Mouse (Mus musculus) kidney, embryonic 15.5 days (tissue): ENCODE data around the gene Lingo1. TPM values are rescaled to one million over a fixed set of nuclear protein-coding genes. Genes with fewer than 3 reads are reported as not detected.
A peak's percentile ranks its signal among the peaks of the same experiment; 100 is the strongest.

Experiments
- ATAC-seq: fragments of 200-750 bp; cut with Nextera tagmentation; replicated peaks from 2 replicates; pipeline ENCODE4 v1.8.0; 2017; ENCODE audit warnings: moderate TSS enrichment; ENCODE audit not compliant: low FRiP score
- H3K27ac ChIP-seq: fragments of 300-500 bp; sonication (generic); 2 replicates; pipeline ENCODE4 v1.5.1; 2015; ENCODE audit warnings: mild to moderate bottlenecking, inconsistent platforms
- H3K27me3 ChIP-seq: fragments of 300-500 bp; sonication (generic); 2 replicates; pipeline ENCODE4 v1.6.1; 2015; ENCODE audit warnings: inconsistent platforms
- H3K36me3 ChIP-seq: fragments of 300-500 bp; sonication (generic); 2 replicates; pipeline ENCODE4 v1.6.1; 2015; ENCODE audit warnings: inconsistent platforms
- H3K4me1 ChIP-seq: fragments of 300-500 bp; sonication (generic); 2 replicates; pipeline ENCODE4 v1.6.1; 2015; ENCODE audit warnings: inconsistent platforms
- H3K4me2 ChIP-seq: fragments of 300-500 bp; sonication (generic); 2 replicates; pipeline ENCODE4 v1.6.1; 2015; ENCODE audit warnings: moderate library complexity, mild to moderate bottlenecking, inconsistent platforms
- H3K4me3 ChIP-seq: fragments of 300-500 bp; sonication (generic); replicated peaks from 2 replicates; pipeline ENCODE4 v1.5.1; 2015; ENCODE audit warnings: mild to moderate bottlenecking, inconsistent platforms
- H3K9ac ChIP-seq: fragments of 300-500 bp; sonication (generic); 2 replicates; pipeline ENCODE4 v1.6.1; 2015; ENCODE audit warnings: mild to moderate bottlenecking, inconsistent platforms
- H3K9me3 ChIP-seq: fragments of 300-500 bp; sonication (generic); replicated peaks from 2 replicates; pipeline ENCODE4 v1.6.1; 2016; ENCODE audit warnings: inconsistent platforms
- WGBS: fragments of 180-500 bp; shearing (Covaris S2); methylation state at CpG from one replicate; pipeline ENCODE4 v1.1.7; 2015; ENCODE audit warnings: mixed read lengths; 5-methylcytosine and 5-hydroxymethylcytosine counted together
- polyA plus RNA-seq: library from polyadenylated mRNA; unstranded; fragments of >200 nt; fragmentation: Nextera tagmentation; extraction: Ambion mirVana; gene quantifications from 2 replicates; pipeline ENCODE4 v1.2.1, GENCODE M21; 2015

The Lingo1 gene
- polyA plus RNA-seq: 3.2 and 4.5 TPM in 2 replicates

- Histone ChIP-seq H3K27ac (no peak within 1 kb of the TSS), H3K4me1 (peaks cover 27% of the 10 kb centered on the region), H3K4me3 (peak within 1 kb of the TSS; percentile 51), H3K36me3 (no peaks in the 10 kb centered on the region), H3K9me3 (no peaks in the 10 kb centered on the region), H3K9ac (peak within 1 kb of the TSS; percentile 27), H3K27me3 (peaks cover 70% of the 10 kb centered on the region), H3K4me2 (peak within 1 kb of the TSS; percentile 95)
- ATAC-seq: 0 out of 2 replicates have a peak, but pooled peaks have one; percentile 28
- under 1% methylated on average over 87 of the region's 88 CpGs for WGBS
Observed at GRCm38 (mm10) chr9:56795721-56796655, at the start of gene Lingo1. Gene Lingo1, minus strand, starts transcription at chr9:56796468.

DNA sequence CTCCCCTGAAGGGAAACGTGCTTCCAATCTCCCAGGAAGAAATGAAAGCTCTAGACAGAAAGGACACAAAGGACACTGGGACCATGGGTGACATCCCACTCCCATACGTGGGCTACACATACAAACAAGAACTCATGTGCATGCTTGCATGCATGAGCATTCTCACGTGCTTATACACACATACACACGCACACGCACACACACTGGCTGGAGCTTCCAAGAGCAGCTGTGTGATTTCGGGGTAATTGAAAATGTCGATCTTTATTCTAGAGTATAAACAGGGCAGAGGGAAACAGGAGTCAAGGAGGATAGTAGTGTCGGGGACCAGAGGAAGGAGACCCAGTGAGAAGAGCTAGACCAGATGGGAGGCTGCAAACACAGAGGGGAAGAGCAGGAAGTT lies 48.4 kb upstream of the Lingo1 start:
- no peaks in the 10 kb centered on the region for H3K9me3 ChIP-seq
- no peaks in the 10 kb centered on the region for H3K36me3 ChIP-seq
- no peak overlapping the region for H3K4me2 ChIP-seq
- no peak overlapping the region for H3K27ac ChIP-seq
- ATAC-seq: no peak
- H3K4me1 ChIP-seq: peaks cover 53% of the 10 kb centered on the region
- WGBS: 47% methylated on average over 8 of the region's 8 CpGs
- no peak overlapping the region for H3K4me3 ChIP-seq
- no peak overlapping the region for H3K9ac ChIP-seq
- H3K27me3 ChIP-seq: peaks cover 13% of the 10 kb centered on the region

DNA sequence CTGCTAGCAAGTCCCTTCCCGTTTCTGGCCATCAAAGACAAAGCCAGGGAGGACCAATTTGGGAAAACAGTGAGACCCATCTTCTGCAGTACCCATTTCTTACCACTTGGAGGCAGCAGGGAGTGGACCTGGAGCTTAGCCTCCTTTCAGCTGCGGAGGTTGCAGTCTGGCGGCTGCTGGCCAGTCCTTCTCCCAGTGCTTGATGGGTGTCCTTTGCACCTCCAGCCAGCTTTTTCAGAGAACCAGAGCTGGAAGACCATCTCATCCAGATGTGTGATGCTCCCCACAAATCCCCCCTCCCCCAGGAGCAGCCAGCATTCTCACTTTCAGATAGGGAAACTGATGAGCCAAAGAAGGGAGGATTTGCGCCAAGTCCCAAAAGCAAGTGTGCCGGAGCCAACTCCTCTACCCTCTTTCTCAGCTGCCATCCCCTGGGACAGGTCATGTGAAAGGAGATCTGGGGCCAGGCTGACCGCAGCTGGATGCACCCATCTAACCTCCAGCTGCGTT lies 47.5 kb upstream of the Lingo1 start:
- H3K27me3 ChIP-seq: peaks cover 15% of the 10 kb centered on the region
- no peaks in the 10 kb centered on the region for H3K9me3 ChIP-seq
- H3K4me3 ChIP-seq: no peak overlapping the region
- H3K27ac ChIP-seq: no peak overlapping the region
- ATAC-seq: 0 out of 2 replicates have a peak, but pooled peaks have one; percentile 31
- H3K36me3 ChIP-seq: no peaks in the 10 kb centered on the region
- WGBS: 22% methylated on average over 7 of the region's 7 CpGs
- H3K4me2 ChIP-seq: 0 out of 2 replicates have a peak overlapping the region, but pooled peaks have one; percentile 12
- no peak overlapping the region for H3K9ac ChIP-seq
- H3K4me1 ChIP-seq: peaks cover 54% of the 10 kb centered on the region

- peak; percentile 76 for ATAC-seq
- Histone ChIP-seq H3K9ac (no peak overlapping the region), H3K4me1 (peaks cover 54% of the 10 kb centered on the region), H3K9me3 (no peaks in the 10 kb centered on the region), H3K27me3 (peaks cover 16% of the 10 kb centered on the region), H3K4me3 (no peak overlapping the region), H3K36me3 (no peaks in the 10 kb centered on the region), H3K27ac (peak overlapping the region; percentile 73), H3K4me2 (0 out of 2 replicates have a peak overlapping the region, but pooled peaks have one; percentile 9)
- WGBS: 6% methylated on average over 3 of the region's 3 CpGs
Observed at GRCm38 (mm10) chr9:56842303-56842719, 46.0 kb upstream of the Lingo1 start.

DNA sequence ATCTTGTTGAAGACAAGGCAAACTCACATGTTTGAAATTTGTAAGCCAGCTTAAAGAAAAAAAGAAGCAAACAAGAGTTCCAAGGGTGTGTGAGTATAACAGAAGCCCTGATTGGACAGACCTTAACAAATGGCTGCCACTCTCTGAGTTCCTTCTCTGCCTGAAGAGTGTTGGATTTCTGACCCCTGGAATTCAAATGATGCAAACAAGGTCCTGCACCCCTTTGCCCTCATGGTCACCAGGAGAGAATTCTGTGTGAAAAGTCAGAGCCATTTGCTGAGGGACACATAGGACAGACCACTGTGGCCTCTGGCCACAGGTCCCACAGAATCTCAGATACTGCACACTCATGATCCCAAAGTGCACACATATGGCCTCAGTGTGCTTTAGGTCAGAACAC lies 45.6 kb upstream of the Lingo1 start:
- no peak overlapping the region for H3K9ac ChIP-seq
- peaks cover 17% of the 10 kb centered on the region for H3K27me3 ChIP-seq
- no peaks in the 10 kb centered on the region for H3K36me3 ChIP-seq
- ATAC-seq: no peak
- no peaks in the 10 kb centered on the region for H3K9me3 ChIP-seq
- H3K4me2 ChIP-seq: 0 out of 2 replicates have a peak overlapping the region, but pooled peaks have one; percentile 9
- no peak overlapping the region for H3K4me3 ChIP-seq
- peaks cover 54% of the 10 kb centered on the region for H3K4me1 ChIP-seq
- H3K27ac ChIP-seq: peak overlapping the region; percentile 73

DNA sequence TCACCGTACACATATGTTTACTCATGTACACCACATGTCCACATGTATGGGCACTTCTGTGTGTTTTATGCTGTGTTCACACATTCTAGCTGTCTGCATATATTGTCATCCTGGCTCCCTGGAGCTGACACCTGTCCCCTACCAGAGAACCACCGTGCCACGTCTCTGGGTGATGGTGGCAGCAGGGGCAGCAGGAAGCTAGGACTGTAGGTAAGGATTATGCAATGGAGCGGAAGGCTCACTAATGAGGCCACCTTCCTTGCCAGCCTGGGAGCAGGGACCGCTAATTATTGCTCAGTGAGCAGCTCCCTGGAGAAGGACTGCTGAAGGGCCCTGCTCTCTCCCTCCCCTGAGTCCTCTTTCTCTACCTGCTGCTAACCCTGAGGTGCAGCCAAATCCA lies 44.5 kb upstream of the Lingo1 start:
- no peak for ATAC-seq
- Histone ChIP-seq H3K36me3 (no peaks in the 10 kb centered on the region), H3K9ac (no peak overlapping the region), H3K4me1 (peaks cover 54% of the 10 kb centered on the region), H3K27me3 (peaks cover 17% of the 10 kb centered on the region), H3K4me2 (no peak overlapping the region), H3K27ac (no peak overlapping the region), H3K4me3 (no peak overlapping the region), H3K9me3 (no peaks in the 10 kb centered on the region)
- WGBS: 65% methylated on average over 5 of the region's 5 CpGs

DNA sequence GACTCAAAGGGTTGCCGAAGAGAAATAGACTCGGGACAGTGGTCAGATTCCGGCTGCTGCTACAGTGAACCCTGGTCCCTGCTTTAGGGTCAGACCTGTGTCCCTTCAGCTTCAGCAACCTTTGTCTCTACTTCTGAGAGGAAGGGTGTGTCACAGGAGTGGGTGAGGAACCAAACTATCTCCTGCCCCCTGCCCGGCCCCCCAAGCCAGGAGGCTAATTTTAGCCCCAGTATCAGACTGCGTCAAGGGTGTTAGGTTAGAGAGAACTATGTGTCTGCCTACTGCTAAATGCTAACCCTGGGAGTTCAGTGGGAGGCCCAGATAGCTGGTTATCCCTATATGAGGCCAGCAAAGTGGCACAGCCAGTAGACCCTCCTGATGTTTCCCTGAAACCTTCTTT lies 38.9 kb upstream of the Lingo1 start:
- H3K36me3 ChIP-seq: no peaks in the 10 kb centered on the region
- H3K9ac ChIP-seq: no peak overlapping the region
- no peak overlapping the region for H3K4me3 ChIP-seq
- H3K4me2 ChIP-seq: no peak overlapping the region
- peaks cover 19% of the 10 kb centered on the region for H3K4me1 ChIP-seq
- no peak overlapping the region for H3K27ac ChIP-seq
- no peak for ATAC-seq
- no peaks in the 10 kb centered on the region for H3K9me3 ChIP-seq
- WGBS: 66% methylated on average over 5 of the region's 5 CpGs
- peaks cover 11% of the 10 kb centered on the region for H3K27me3 ChIP-seq

- WGBS: 17% methylated on average over 6 of the region's 6 CpGs
- H3K4me3 ChIP-seq: no peak overlapping the region
Observed at GRCm38 (mm10) chr9:56832900-56833299, 36.6 kb upstream of the Lingo1 start.

GRCm38 (mm10) chr9:56831904-56832303 lies 35.6 kb upstream of the Lingo1 start:
- no peak overlapping the region for H3K4me3 ChIP-seq
- WGBS: 82% methylated on average over 3 of the region's 3 CpGs
- H3K4me1 ChIP-seq: peaks cover 17% of the 10 kb centered on the region; the same call in 1 of the 2 replicates
- ATAC-seq: no peak
- H3K4me2 ChIP-seq: no peak overlapping the region
- no peaks in the 10 kb centered on the region for H3K9me3 ChIP-seq
- no peaks in the 10 kb centered on the region for H3K36me3 ChIP-seq
- peaks cover 17% of the 10 kb centered on the region; the same call in 1 of the 2 replicates for H3K27me3 ChIP-seq
- H3K9ac ChIP-seq: no peak overlapping the region
- no peak overlapping the region for H3K27ac ChIP-seq

More at GRCm38 (mm10) chr9:56832900-56833299, 36.6 kb upstream of the Lingo1 start:
- 0 out of 2 replicates have a peak, but pooled peaks have one; percentile 2 for ATAC-seq
- Histone ChIP-seq H3K27me3 (peaks cover 16% of the 10 kb centered on the region; the same call in 1 of the 2 replicates), H3K27ac (no peak overlapping the region), H3K9me3 (no peaks in the 10 kb centered on the region), H3K4me2 (no peak overlapping the region), H3K36me3 (no peaks in the 10 kb centered on the region), H3K4me1 (peaks cover 17% of the 10 kb centered on the region; the same call in 1 of the 2 replicates), H3K9ac (no peak overlapping the region)

- Histone ChIP-seq H3K27ac (no peak overlapping the region), H3K9ac (no peak overlapping the region), H3K27me3 (peaks cover 30% of the 10 kb centered on the region), H3K4me2 (no peak overlapping the region), H3K36me3 (no peaks in the 10 kb centered on the region), H3K9me3 (no peaks in the 10 kb centered on the region), H3K4me1 (peaks cover 25% of the 10 kb centered on the region), H3K4me3 (no peak overlapping the region)
- no peak for ATAC-seq
- WGBS: 39% methylated on average over 4 of the region's 4 CpGs
Observed at GRCm38 (mm10) chr9:56830162-56830561, 33.9 kb upstream of the Lingo1 start.

DNA sequence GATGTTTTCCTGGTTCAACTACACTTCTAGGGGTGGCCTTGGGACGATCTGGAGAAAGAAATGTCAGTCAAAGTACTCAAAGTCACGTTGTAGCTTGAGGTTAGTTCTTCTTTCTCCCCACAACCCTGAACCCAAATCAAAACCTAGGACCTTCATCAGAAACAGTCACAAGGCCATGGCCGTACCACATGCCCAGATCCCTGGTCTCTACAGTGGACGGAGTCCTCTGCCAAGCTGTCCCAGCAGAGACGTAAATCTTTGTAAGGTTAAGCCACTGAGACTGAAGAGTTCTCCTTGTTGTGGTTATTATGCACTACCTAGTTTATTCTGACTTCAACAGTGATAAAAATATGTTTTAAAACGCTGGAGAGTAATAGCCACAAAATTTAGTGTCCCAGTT lies 32.6 kb upstream of the Lingo1 start:
- 75% methylated on average over 6 of the region's 6 CpGs for WGBS
- Histone ChIP-seq H3K9ac (no peak overlapping the region), H3K36me3 (no peaks in the 10 kb centered on the region), H3K27me3 (peaks cover 30% of the 10 kb centered on the region), H3K4me1 (peaks cover 34% of the 10 kb centered on the region), H3K4me2 (no peak overlapping the region), H3K27ac (no peak overlapping the region), H3K4me3 (no peak overlapping the region), H3K9me3 (no peaks in the 10 kb centered on the region)
- ATAC-seq: no peak

GRCm38 (mm10) chr9:56828146-56828545 lies 31.9 kb upstream of the Lingo1 start:
- no peaks in the 10 kb centered on the region for H3K36me3 ChIP-seq
- no peak for ATAC-seq
- H3K4me2 ChIP-seq: no peak overlapping the region
- H3K27ac ChIP-seq: no peak overlapping the region
- H3K9ac ChIP-seq: no peak overlapping the region
- no peaks in the 10 kb centered on the region for H3K9me3 ChIP-seq
- H3K4me3 ChIP-seq: no peak overlapping the region
- 41% methylated on average over 9 of the region's 9 CpGs for WGBS
- H3K27me3 ChIP-seq: peaks cover 30% of the 10 kb centered on the region
- peaks cover 32% of the 10 kb centered on the region for H3K4me1 ChIP-seq
